Mouse (Mus musculus): ENCODE data around the gene Snx10. TPM values are rescaled to one million over a fixed set of nuclear protein-coding genes. Genes with fewer than 3 reads are reported as not detected.
"Not testable (repeated sequence)": the region's sequence is repeated elsewhere in the genome, so short reads cannot be mapped to it uniquely, and the experiment has no call there.

The Snx10 gene
- total RNA-seq (2014; rRNA removed) (76.3 and 96.5 TPM in 2 replicates), polyA plus RNA-seq (2015; fragmentation: Nextera tagmentation; extraction: Ambion mirVana) (78.4 and 92.6 TPM in 2 replicates)

- WGBS, result under 1% methylated on average over 47 of the region's 47 CpGs
- H3K9ac ChIP-seq, result peak within 1 kb of the TSS; percentile 78
- H3K27me3 ChIP-seq (ENCODE audit: insufficient read depth, low read length), result no peaks in the 10 kb centered on the region
- DNase-seq (peak; percentile 76), ATAC-seq (peak; percentile 86)
- peak within 1 kb of the TSS; percentile 84 for H3K27ac ChIP-seq (ENCODE audit: low read depth, low read length)
- H3K4me3 ChIP-seq (ENCODE audit: low read depth, low read length), result peak within 1 kb of the TSS; percentile 71
- no peak for TF ChIP-seq CTCF (IDR thresholded peaks at IDR 0.05; ENCODE audit: low read depth)
- H3K4me1 ChIP-seq (ENCODE audit: insufficient read depth), result peaks cover 7% of the 10 kb centered on the region
- H3K36me3 ChIP-seq (ENCODE audit: insufficient read depth), result no peaks in the 10 kb centered on the region
- no peaks in the 10 kb centered on the region for H3K9me3 ChIP-seq (ENCODE audit: low read length)
- peak within 1 kb of the TSS; percentile 67 for H3K4me2 ChIP-seq (ENCODE audit: low read depth)
These were observed at the start of gene Snx10 for GRCm38 (mm10) chr6:51523807-51524320. TSS of gene Snx10 (plus strand) at chr6:51523901.

GRCm38 (mm10) chr6:51479136-51479731 is 44.5 kb upstream of the Snx10 start:
- Histone ChIP-seq H3K27me3 (ENCODE audit: insufficient read depth, low read length) (no peaks in the 10 kb centered on the region), H3K4me1 (ENCODE audit: insufficient read depth) (no peaks in the 10 kb centered on the region), H3K36me3 (ENCODE audit: insufficient read depth) (peaks cover 67% of the 10 kb centered on the region), H3K27ac (ENCODE audit: low read depth, low read length) (no peak overlapping the region), H3K4me2 (ENCODE audit: low read depth) (no peak overlapping the region), H3K9me3 (ENCODE audit: low read length) (no peaks in the 10 kb centered on the region), H3K9ac (no peak overlapping the region), H3K4me3 (ENCODE audit: low read depth, low read length) (no peak overlapping the region)
- DNase-seq, result no peak
- no peak for TF ChIP-seq CTCF (IDR thresholded peaks at IDR 0.05; ENCODE audit: low read depth)
- 91% methylated on average over 4 of the region's 4 CpGs for WGBS
- ATAC-seq, result no peak

GRCm38 (mm10) chr6:51481548-51481947 is 42.2 kb upstream of the Snx10 start:
- 90% methylated on average over 8 of the region's 8 CpGs for WGBS
- Histone ChIP-seq H3K4me1 (ENCODE audit: insufficient read depth) (no peaks in the 10 kb centered on the region), H3K9me3 (ENCODE audit: low read length) (no peaks in the 10 kb centered on the region), H3K4me3 (ENCODE audit: low read depth, low read length) (no peak overlapping the region), H3K9ac (no peak overlapping the region), H3K27me3 (ENCODE audit: insufficient read depth, low read length) (no peaks in the 10 kb centered on the region), H3K36me3 (ENCODE audit: insufficient read depth) (peaks cover 59% of the 10 kb centered on the region), H3K27ac (ENCODE audit: low read depth, low read length) (no peak overlapping the region), H3K4me2 (ENCODE audit: low read depth) (no peak overlapping the region)
- ATAC-seq (no peak), DNase-seq (no peak)
- no peak for TF ChIP-seq CTCF (IDR thresholded peaks at IDR 0.05; ENCODE audit: low read depth)

- no peak overlapping the region for H3K9ac ChIP-seq
- no peaks in the 10 kb centered on the region for H3K9me3 ChIP-seq (ENCODE audit: low read length)
- H3K4me2 ChIP-seq (ENCODE audit: low read depth), result no peak overlapping the region
- H3K4me3 ChIP-seq (ENCODE audit: low read depth, low read length), result no peak overlapping the region
- 90% methylated on average over 3 of the region's 3 CpGs for WGBS
- DNase-seq, result no peak
- ATAC-seq, result no peak; the same call in 1 of the 2 replicates
- H3K4me1 ChIP-seq (ENCODE audit: insufficient read depth), result no peaks in the 10 kb centered on the region
- H3K27me3 ChIP-seq (ENCODE audit: insufficient read depth, low read length), result no peaks in the 10 kb centered on the region
- H3K27ac ChIP-seq (ENCODE audit: low read depth, low read length), result no peak overlapping the region
- peaks cover 43% of the 10 kb centered on the region for H3K36me3 ChIP-seq (ENCODE audit: insufficient read depth)
- no peak for TF ChIP-seq CTCF (IDR thresholded peaks at IDR 0.05; ENCODE audit: low read depth)
These were observed 39.8 kb upstream of the Snx10 start for GRCm38 (mm10) chr6:51483861-51484260.

GRCm38 (mm10) chr6:51484556-51484955 is 39.1 kb upstream of the Snx10 start:
- ATAC-seq; H3K4me3 ChIP-seq (ENCODE audit: low read depth, low read length); H3K27me3 ChIP-seq (ENCODE audit: insufficient read depth, low read length); DNase-seq; H3K9ac ChIP-seq; H3K4me2 ChIP-seq (ENCODE audit: low read depth); H3K27ac ChIP-seq (ENCODE audit: low read depth, low read length); H3K9me3 ChIP-seq (ENCODE audit: low read length); H3K4me1 ChIP-seq (ENCODE audit: insufficient read depth): not testable (repeated sequence)
- H3K36me3 ChIP-seq (ENCODE audit: insufficient read depth), result peaks cover 36% of the 10 kb centered on the region
- peak; percentile 23; the same call in 1 of the 2 replicates for TF ChIP-seq CTCF (IDR thresholded peaks at IDR 0.05; ENCODE audit: low read depth)
- 86% methylated on average over 8 of the region's 8 CpGs for WGBS

- Histone ChIP-seq H3K9me3 (ENCODE audit: low read length) (no peaks in the 10 kb centered on the region), H3K4me2 (ENCODE audit: low read depth) (no peak overlapping the region), H3K4me1 (ENCODE audit: insufficient read depth) (no peaks in the 10 kb centered on the region), H3K9ac (no peak overlapping the region), H3K27ac (ENCODE audit: low read depth, low read length) (no peak overlapping the region), H3K4me3 (ENCODE audit: low read depth, low read length) (no peak overlapping the region), H3K36me3 (ENCODE audit: insufficient read depth) (peaks cover 25% of the 10 kb centered on the region), H3K27me3 (ENCODE audit: insufficient read depth, low read length) (no peaks in the 10 kb centered on the region)
- DNase-seq (no peak), ATAC-seq (no peak)
- 60% methylated on average over 2 of the region's 2 CpGs for WGBS
- TF ChIP-seq CTCF (IDR thresholded peaks at IDR 0.05; ENCODE audit: low read depth), result no peak
These were observed 38.1 kb upstream of the Snx10 start for GRCm38 (mm10) chr6:51485646-51486045.

- ATAC-seq, result no peak
- Histone ChIP-seq H3K9ac (no peak overlapping the region), H3K27ac (ENCODE audit: low read depth, low read length) (no peak overlapping the region)
These were observed 37.5 kb upstream of the Snx10 start for GRCm38 (mm10) chr6:51486076-51486710.

More at GRCm38 (mm10) chr6:51486076-51486710, 37.5 kb upstream of the Snx10 start:
- Histone ChIP-seq H3K4me3 (ENCODE audit: low read depth, low read length) (no peak overlapping the region), H3K4me2 (ENCODE audit: low read depth) (no peak overlapping the region), H3K9me3 (ENCODE audit: low read length) (no peaks in the 10 kb centered on the region), H3K4me1 (ENCODE audit: insufficient read depth) (no peaks in the 10 kb centered on the region), H3K27me3 (ENCODE audit: insufficient read depth, low read length) (no peaks in the 10 kb centered on the region), H3K36me3 (ENCODE audit: insufficient read depth) (peaks cover 21% of the 10 kb centered on the region)
- 76% methylated on average over 7 of the region's 7 CpGs for WGBS
- no peak for TF ChIP-seq CTCF (IDR thresholded peaks at IDR 0.05; ENCODE audit: low read depth)
- DNase-seq, result no peak
